Mouse (Mus musculus) kidney, adult 11 months (tissue): ENCODE data around the gene Zfp553.

Source experiments
- DNase-seq: peaks from one replicate; pipeline ENCODE4 v3.0.0; 2022

Gene Zfp553

DNA sequence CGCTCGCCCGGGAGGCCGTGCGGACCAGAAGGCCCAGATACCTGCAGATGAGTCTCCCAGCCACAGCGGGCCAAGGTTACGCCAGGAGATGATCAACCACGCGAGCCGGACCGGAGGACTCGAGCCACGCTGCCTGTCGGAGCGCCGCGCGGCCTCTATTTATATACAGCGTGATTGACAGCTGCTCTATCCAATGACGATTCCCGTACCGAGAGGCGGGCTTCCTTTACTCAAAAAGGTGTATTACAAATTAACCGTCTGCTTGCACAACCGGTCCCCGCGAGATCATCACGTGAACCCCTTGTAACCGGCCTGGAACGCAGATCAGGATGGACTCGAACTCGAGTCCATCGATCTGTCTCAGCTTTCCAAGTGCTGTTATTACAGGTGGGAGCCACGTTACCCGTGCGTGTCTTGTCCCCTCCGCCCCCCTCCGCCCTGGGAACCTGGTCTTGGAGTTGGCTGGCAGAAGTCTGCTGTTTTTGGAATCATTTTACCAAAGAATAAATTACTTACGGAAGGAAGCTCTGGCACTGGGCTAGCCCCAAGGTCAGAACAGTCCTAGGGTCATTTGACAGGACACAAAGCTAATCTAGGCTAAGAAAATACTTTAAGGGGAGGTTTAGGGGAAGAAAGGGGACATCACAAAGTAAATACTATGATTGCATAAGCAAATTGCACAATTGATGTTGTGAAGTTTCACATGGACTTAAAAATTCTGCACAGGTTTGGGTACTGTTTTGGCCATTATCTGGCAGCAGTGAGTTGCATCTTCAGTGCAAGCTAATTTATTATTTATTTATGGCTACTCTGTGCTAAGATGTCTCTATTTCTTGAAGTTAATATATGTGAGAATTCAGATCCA is 41.3 kb downstream of the Zfp553 start, which contains the start of gene Sephs2:
Gene Sephs2, minus strand, starts transcription at position 131 of the 865 bp plus-strand sequence.
- peak; percentile 98 for DNase-seq

DNA sequence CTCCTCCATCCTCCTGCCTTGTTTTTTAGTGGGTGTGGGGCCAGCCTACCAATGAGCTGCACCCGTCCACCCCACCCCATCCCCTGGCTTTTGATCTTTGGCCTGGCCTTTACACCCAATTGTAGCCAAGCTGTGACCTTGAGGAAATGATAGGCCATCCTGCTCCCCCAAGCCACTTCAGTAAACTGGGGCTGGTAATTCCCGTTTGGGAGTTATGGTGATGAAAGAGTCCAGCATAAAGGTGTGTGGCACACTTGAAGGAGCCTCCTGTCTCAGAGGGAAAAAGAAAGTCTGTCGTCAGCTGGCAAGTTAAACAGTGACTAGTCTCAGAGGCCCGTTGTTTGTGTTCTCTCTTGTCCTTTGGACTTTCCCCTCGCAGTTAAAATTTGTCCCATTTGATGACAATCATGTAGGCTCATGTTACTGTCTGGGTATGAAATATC is 43.7 kb downstream of the Zfp553 start:
- peak; percentile 86 for DNase-seq

DNA sequence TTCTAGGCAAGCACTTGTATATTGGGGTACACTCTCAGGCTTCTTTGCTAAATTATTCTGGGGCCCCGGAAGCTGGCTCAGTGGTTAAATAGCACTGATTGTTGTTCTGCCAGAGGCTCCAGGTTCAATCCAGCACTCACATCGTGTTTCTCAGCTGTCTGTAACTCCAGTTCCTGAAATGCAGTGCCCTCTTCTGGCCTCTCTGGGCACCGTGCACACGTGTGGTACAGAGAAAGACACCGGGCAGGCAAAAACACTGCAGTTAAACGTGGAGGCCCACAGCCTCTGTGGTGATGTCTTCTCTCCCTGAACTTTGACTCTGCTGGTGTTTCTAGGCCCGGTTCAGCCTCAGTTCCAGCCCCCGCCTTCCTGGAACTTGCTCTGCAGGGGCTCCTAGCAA is 45.5 kb downstream of the Zfp553 start:
- DNase-seq, result peak; percentile 72

DNA sequence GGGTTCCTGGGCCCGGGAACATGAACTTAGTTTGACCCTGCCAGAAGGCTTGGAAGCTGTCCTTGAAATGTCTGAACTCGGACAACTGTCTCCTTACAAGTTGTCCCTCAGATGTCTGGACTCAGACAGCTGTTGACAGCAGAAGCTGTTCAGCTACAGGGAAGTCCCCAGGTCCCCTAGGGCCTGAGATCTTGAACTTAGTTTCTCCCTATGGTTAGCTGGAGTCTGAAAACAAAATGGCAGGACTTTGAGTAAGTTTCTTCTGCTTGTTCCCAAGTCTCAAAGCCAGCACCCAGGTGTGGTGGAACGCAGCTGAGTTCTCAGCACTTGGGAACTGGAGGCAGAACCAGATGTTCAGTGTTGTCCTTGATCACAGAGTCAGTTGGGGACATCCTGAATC is 47.2 kb downstream of the Zfp553 start:
- DNase-seq, result no peak

DNA sequence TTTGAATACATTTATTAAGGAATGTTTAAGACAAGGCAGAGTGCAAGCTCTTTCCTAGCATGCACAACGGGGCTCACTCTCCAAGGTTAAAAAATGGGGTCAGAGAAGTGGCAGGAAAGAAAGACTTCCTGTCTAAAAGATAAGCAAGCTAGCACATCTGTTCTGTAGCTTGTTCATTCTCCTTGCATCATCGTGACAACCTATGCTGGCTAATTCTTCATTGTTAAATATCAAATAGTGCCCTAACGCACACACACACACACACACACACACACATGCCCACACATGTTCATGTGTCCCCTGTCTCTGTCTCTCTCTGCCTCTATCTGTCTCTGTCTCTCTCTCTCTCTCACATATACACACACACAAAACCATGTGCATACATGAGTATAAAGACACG is 48.3 kb downstream of the Zfp553 start:
- DNase-seq, result no peak

DNA sequence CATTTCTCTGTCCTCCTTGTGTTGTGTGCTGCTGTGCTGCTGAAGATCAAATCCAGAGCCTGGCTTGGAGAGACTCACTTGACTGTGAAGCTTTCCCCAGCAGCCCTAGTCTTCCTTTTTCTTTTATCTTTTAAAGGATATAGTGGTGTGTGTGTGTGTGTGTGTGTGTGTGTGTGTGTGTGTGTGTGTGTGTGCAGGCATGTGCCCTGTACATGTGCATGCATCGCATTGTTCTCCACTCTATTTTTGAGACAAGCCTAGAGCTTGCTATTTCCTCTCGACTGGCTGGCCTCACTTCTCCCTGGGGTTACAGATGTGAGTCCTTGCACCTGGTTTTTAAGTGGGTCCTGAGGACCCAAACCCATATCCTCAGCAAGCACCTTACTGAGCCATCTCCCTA is 49.3 kb downstream of the Zfp553 start:
- no peak for DNase-seq

DNA sequence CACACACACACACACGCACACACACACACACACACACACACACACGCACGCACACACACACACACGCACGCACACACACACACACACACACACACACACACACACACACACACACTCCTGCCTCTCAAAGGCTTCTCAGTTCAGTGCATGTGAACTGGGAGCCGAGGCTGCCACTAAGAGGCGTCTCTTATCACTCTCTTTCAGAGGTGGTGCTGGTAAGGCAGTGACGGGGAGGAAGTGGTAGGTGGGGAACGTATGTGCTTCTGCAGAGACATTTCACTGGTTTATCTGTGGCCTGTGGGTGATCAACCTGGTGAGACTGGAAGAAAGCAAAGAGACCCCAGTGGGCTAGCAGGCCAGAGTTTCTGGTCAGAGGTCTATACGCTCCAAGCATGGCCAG is 52.3 kb downstream of the Zfp553 start:
- DNase-seq, result no peak
